Mouse (Mus musculus) midbrain, embryonic 14.5 days (tissue): ENCODE results near the gene Hspbp1. TPM values are rescaled to one million over a fixed set of nuclear protein-coding genes. Genes with fewer than 3 reads are reported as not detected.

Source experiments
- ATAC-seq: fragments of 200-750 bp; cut with Nextera tagmentation; 2 replicates; pipeline ENCODE4 v1.8.0; 2017; ENCODE audit warnings: moderate number of reproducible peaks, moderate library complexity; ENCODE audit not compliant: low FRiP score, low TSS enrichment
- DNase-seq: peaks from one replicate; pipeline ENCODE4 v3.0.0-alpha.2; 2015
- H3K27ac ChIP-seq: fragments of 300-500 bp; sonication (generic); replicated peaks from 2 replicates; pipeline ENCODE4 v1.5.1; 2014; ENCODE audit warnings: mild to moderate bottlenecking, low read depth, low read length, moderate library complexity
- H3K27me3 ChIP-seq: fragments of 300-500 bp; sonication (generic); 2 replicates; pipeline ENCODE4 v1.6.1; 2014; ENCODE audit warnings: low read length, control low read depth, mixed read lengths; ENCODE audit not compliant: control insufficient read depth, insufficient read depth
- H3K36me3 ChIP-seq: fragments of 300-500 bp; sonication (generic); 2 replicates; pipeline ENCODE4 v1.6.1; 2014; ENCODE audit warnings: low read length, control low read depth; ENCODE audit not compliant: control insufficient read depth, insufficient read depth
- H3K4me1 ChIP-seq: fragments of 300-500 bp; sonication (generic); 2 replicates; pipeline ENCODE4 v1.6.1; 2014; ENCODE audit warnings: mild to moderate bottlenecking, antibody characterized with exemption, low read length, control low read depth; ENCODE audit not compliant: control insufficient read depth, insufficient read depth
- H3K4me2 ChIP-seq: fragments of 300-500 bp; sonication (generic); 2 replicates; pipeline ENCODE4 v1.6.1; 2014; ENCODE audit warnings: mild to moderate bottlenecking, low read length, moderate library complexity
- H3K4me3 ChIP-seq: fragments of 300-500 bp; sonication (generic); replicated peaks from 2 replicates; pipeline ENCODE4 v1.5.1; 2014; ENCODE audit warnings: low read depth, low read length
- H3K9ac ChIP-seq: fragments of 300-500 bp; sonication (generic); replicated peaks from 2 replicates; pipeline ENCODE4 v1.6.1; 2014; ENCODE audit warnings: mild to moderate bottlenecking, low read length, moderate library complexity
- H3K9me3 ChIP-seq: fragments of 300-500 bp; sonication (generic); 2 replicates; pipeline ENCODE4 v1.6.1; 2016; ENCODE audit warnings: low read length, control low read depth, mixed read lengths; ENCODE audit not compliant: control insufficient read depth
- WGBS: fragments of 180-500 bp; shearing (Covaris S2); extraction: QIAGEN DNeasy Blood & Tissue Kit; methylation state at CpG from one replicate; pipeline ENCODE4 v1.1.7; 2014; 5-methylcytosine and 5-hydroxymethylcytosine counted together
- polyA plus RNA-seq: library from polyadenylated mRNA; unstranded; fragments of >200 nt; fragmentation: Nextera tagmentation; extraction: Ambion mirVana; gene quantifications from 2 replicates; pipeline ENCODE4 v1.2.1, GENCODE M21; 2014

Hspbp1 gene
- polyA plus RNA-seq, 1 experiment from 2014 or later = 136 TPM

DNA sequence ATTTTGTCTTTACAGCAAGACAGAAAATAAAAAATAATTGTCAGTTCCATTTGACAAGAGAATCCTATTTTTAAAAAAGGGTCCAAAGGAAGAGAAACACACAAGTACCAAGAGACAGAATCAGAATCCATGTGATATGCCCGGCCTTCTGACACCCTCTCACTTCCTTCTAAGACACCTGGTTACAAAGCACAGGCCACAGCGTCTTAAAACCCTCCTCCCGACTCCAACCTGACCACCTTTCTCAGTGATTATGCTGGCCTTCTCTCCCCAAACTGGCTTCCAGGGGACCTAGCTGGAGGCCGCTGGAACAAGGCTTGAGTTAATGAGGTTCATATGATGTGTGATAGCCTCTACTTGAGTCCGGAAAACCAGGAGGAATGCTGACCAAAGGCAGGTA, 31.5 kb downstream of the Hspbp1 start:
- H3K36me3 ChIP-seq = peaks cover 8% of the 10 kb centered on the region
- no peak for ATAC-seq
- no peaks in the 10 kb centered on the region for H3K27me3 ChIP-seq
- WGBS = 88% methylated on average over 5 of the region's 5 CpGs
- no peak for DNase-seq
- no peaks in the 10 kb centered on the region for H3K9me3 ChIP-seq
- H3K4me1 ChIP-seq = peaks cover 20% of the 10 kb centered on the region
- no peak overlapping the region for H3K4me2 ChIP-seq
- no peak overlapping the region for H3K27ac ChIP-seq
- H3K4me3 ChIP-seq = no peak overlapping the region
- no peak overlapping the region for H3K9ac ChIP-seq

DNA sequence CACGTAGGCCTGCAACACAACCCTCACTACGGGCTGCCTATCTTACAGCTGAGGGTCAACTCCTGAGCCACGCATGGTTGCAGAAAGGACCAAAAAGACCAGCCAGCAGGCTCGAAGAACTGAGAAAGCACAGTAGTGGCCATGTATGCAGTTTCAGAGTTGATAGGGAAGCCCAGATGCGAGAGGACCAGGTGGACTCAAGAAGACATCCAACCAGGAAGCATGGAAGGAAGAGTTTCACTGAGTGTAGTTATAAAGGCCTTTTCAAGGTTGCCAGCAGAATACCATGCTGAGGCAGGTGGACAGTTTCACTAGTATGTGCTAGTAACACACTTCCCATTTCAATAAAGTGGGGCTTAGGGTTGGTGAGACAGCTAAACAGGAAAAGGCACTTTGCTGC, 32.1 kb downstream of the Hspbp1 start:
- Histone ChIP-seq H3K4me1 (peaks cover 17% of the 10 kb centered on the region), H3K9ac (no peak overlapping the region), H3K36me3 (peaks cover 8% of the 10 kb centered on the region), H3K9me3 (no peaks in the 10 kb centered on the region), H3K27me3 (no peaks in the 10 kb centered on the region), H3K4me2 (no peak overlapping the region), H3K4me3 (no peak overlapping the region), H3K27ac (no peak overlapping the region)
- no peak for DNase-seq
- 97% methylated on average over 5 of the region's 5 CpGs for WGBS
- no peak for ATAC-seq

GRCm38 (mm10) chr7:4651581-4651980, 33.3 kb downstream of the Hspbp1 start:
- H3K9ac ChIP-seq = no peak overlapping the region
- WGBS = 90% methylated on average over 8 of the region's 8 CpGs
- ATAC-seq (no peak), DNase-seq (no peak)
- peaks cover 8% of the 10 kb centered on the region for H3K36me3 ChIP-seq
- H3K4me3 ChIP-seq = no peak overlapping the region
- H3K27me3 ChIP-seq = no peaks in the 10 kb centered on the region
- no peaks in the 10 kb centered on the region for H3K9me3 ChIP-seq
- no peak overlapping the region for H3K27ac ChIP-seq
- peaks cover 6% of the 10 kb centered on the region for H3K4me1 ChIP-seq
- H3K4me2 ChIP-seq = no peak overlapping the region

DNA sequence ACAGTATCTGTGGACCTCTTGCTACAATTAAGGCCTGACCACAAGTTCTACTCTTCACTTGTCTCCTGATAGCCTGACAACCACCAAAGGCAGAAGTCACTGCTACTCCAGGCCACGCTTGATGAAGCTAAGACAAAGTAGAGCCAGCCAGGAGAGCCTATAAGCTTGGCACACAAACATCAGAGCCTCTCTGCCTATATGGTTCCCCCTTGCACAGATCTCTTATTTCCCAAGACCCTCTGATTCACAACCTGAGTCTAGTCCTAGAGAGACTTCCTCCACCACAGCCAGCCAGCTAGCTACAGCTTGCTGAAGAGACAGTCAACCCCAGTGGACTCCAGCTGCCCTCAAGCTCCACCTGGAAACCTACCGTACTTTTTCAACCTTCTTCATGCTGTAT, 36.9 kb downstream of the Hspbp1 start:
- Histone ChIP-seq H3K4me3 (no peak overlapping the region), H3K4me1 (no peaks in the 10 kb centered on the region), H3K27ac (no peak overlapping the region), H3K9me3 (no peaks in the 10 kb centered on the region), H3K27me3 (no peaks in the 10 kb centered on the region), H3K9ac (no peak overlapping the region), H3K36me3 (peaks cover 36% of the 10 kb centered on the region), H3K4me2 (no peak overlapping the region)
- DNase-seq (no peak), ATAC-seq (no peak)
- WGBS = 90% methylated on average over 2 of the region's 2 CpGs

GRCm38 (mm10) chr7:4647291-4647690, 37.6 kb downstream of the Hspbp1 start:
- H3K4me2 ChIP-seq = no peak overlapping the region
- H3K4me1 ChIP-seq = no peaks in the 10 kb centered on the region
- no peak overlapping the region for H3K9ac ChIP-seq
- H3K27ac ChIP-seq = no peak overlapping the region
- WGBS = 78% methylated on average over 6 of the region's 6 CpGs
- H3K4me3 ChIP-seq = no peak overlapping the region
- ATAC-seq (no peak), DNase-seq (no peak)
- H3K27me3 ChIP-seq = no peaks in the 10 kb centered on the region
- H3K9me3 ChIP-seq = no peaks in the 10 kb centered on the region
- peaks cover 37% of the 10 kb centered on the region for H3K36me3 ChIP-seq

DNA sequence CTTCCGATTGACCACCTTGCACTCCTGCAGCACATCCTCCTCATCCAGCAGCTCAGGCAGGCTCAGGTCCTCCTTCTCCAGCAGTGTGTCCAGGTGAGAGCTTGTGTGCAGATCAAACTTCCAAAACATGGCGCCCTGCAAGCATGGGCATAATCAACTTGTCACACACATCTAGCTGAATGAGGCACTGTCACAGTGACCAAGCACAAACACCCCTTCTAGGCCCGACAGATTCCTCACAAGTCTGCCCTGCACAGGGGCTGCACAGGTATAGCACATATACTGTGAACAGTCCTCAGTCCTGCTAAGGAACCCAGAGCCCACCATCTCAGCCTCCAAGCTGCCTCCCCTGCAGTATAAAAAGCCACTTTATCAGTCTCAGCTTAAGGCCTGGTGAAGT, 38.1 kb downstream of the Hspbp1 start:
- ATAC-seq = no peak
- WGBS = 86% methylated on average over 3 of the region's 3 CpGs

GRCm38 (mm10) chr7:4643225-4643624, 41.6 kb downstream of the Hspbp1 start:
- Histone ChIP-seq H3K36me3 (peaks cover 73% of the 10 kb centered on the region), H3K4me3 (no peak overlapping the region), H3K4me2 (no peak overlapping the region), H3K27ac (no peak overlapping the region), H3K9ac (no peak overlapping the region), H3K27me3 (no peaks in the 10 kb centered on the region), H3K4me1 (no peaks in the 10 kb centered on the region), H3K9me3 (no peaks in the 10 kb centered on the region)
- DNase-seq (no peak), ATAC-seq (no peak)
- WGBS = 95% methylated on average over 6 of the region's 6 CpGs

More for the DNA sequence above, 38.1 kb downstream of the Hspbp1 start:
- DNase-seq = no peak
- no peak overlapping the region for H3K27ac ChIP-seq
- H3K4me2 ChIP-seq = no peak overlapping the region
- H3K36me3 ChIP-seq = peaks cover 41% of the 10 kb centered on the region
- no peak overlapping the region for H3K9ac ChIP-seq
- H3K9me3 ChIP-seq = no peaks in the 10 kb centered on the region
- no peak overlapping the region for H3K4me3 ChIP-seq
- H3K4me1 ChIP-seq = no peaks in the 10 kb centered on the region
- no peaks in the 10 kb centered on the region for H3K27me3 ChIP-seq

DNA sequence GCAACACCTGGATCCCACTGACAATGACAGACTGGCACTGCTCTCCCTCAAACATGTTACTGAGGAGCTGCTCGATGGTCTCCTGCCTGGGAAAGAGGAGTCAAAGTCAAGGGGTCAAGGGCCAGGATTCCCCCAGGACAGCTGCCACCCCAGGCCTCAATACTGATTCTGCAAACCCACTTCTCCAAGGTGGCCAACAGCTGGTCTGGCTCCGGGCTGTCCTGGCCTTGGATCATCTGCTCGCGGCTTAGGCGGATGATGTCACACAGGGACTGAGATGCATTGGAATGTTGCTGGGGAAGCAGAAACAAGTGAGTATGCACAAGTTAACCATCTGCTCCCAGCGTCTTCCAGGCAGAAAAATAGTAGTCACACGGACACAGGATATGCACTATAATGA, 42.9 kb downstream of the Hspbp1 start:
- Histone ChIP-seq H3K9ac (no peak overlapping the region), H3K4me1 (no peaks in the 10 kb centered on the region), H3K4me3 (no peak overlapping the region), H3K36me3 (peaks cover 84% of the 10 kb centered on the region), H3K4me2 (no peak overlapping the region), H3K27ac (no peak overlapping the region), H3K27me3 (no peaks in the 10 kb centered on the region), H3K9me3 (no peaks in the 10 kb centered on the region)
- ATAC-seq = no peak
- 91% methylated on average over 7 of the region's 7 CpGs for WGBS
- DNase-seq = no peak

- H3K27me3 ChIP-seq = no peaks in the 10 kb centered on the region
- H3K4me2 ChIP-seq = no peak overlapping the region
- H3K36me3 ChIP-seq = peaks cover 89% of the 10 kb centered on the region
- DNase-seq (no peak), ATAC-seq (no peak)
- no peaks in the 10 kb centered on the region for H3K9me3 ChIP-seq
- H3K9ac ChIP-seq = no peak overlapping the region
- 82% methylated on average over 11 of the region's 11 CpGs for WGBS
- H3K27ac ChIP-seq = no peak overlapping the region
- no peaks in the 10 kb centered on the region for H3K4me1 ChIP-seq
- no peak overlapping the region for H3K4me3 ChIP-seq
Observed at GRCm38 (mm10) chr7:4641155-4641554, 43.7 kb downstream of the Hspbp1 start.
